Mouse (Mus musculus) cortical plate, adult 2 months (tissue): ENCODE data around the gene Akt2. TPM values are rescaled to one million over a fixed set of nuclear protein-coding genes. Genes with fewer than 3 reads are reported as not detected.

Experiments
- H3K27ac ChIP-seq: fragments of 200-500 bp; 2 replicates; pipeline ENCODE4 v1.5.1; 2012; ENCODE audit warnings: low read length, control low read depth, inconsistent platforms; ENCODE audit not compliant: insufficient read depth
- H3K4me1 ChIP-seq: fragments of 200-500 bp; 2 replicates; pipeline ENCODE4 v1.6.1; 2011; ENCODE audit warnings: low read length; ENCODE audit not compliant: control insufficient read depth, insufficient read depth
- H3K4me3 ChIP-seq: fragments of 200-500 bp; 2 replicates; pipeline ENCODE4 v1.5.1; 2011; ENCODE audit warnings: mild to moderate bottlenecking, low read length, control low read depth; ENCODE audit not compliant: insufficient read depth
- CTCF ChIP-seq: fragments of 200-500 bp; IDR thresholded peaks from 2 replicates; pipeline ENCODE4 v1.5.1; 2011; ENCODE audit warnings: mild to moderate bottlenecking, control low read depth, low read length; ENCODE audit not compliant: insufficient read depth; ENCODE audit errors: extremely low read depth
- POLR2A ChIP-seq: fragments of 200-500 bp; IDR thresholded peaks from 2 replicates; pipeline ENCODE4 v1.6.1; 2011; ENCODE audit warnings: mild to moderate bottlenecking, low read length, control low read depth; ENCODE audit not compliant: insufficient read depth; ENCODE audit errors: extremely low read depth
- polyA plus RNA-seq: library from polyadenylated mRNA; depleted of rRNA; stranded (reverse); fragments of >200 nt; gene quantifications from 2 replicates; pipeline ENCODE4 v1.2.3, GENCODE M21; 2012

Akt2 gene
- polyA plus RNA-seq, 1 experiment, result 161 TPM

- no peak for TF ChIP-seq CTCF
- no peak for TF ChIP-seq POLR2A
- H3K4me3 ChIP-seq, result no peak overlapping the region
- H3K4me1 ChIP-seq, result no peaks in the 10 kb centered on the region
- H3K27ac ChIP-seq, result no peak overlapping the region
These were observed 31.0 kb upstream of the Akt2 start for GRCm38 (mm10) chr7:27560291-27560887.

GRCm38 (mm10) chr7:27560978-27561377, 30.4 kb upstream of the Akt2 start:
- Histone ChIP-seq H3K27ac (no peak overlapping the region), H3K4me1 (no peaks in the 10 kb centered on the region), H3K4me3 (no peak overlapping the region)
- TF ChIP-seq POLR2A, result no peak

GRCm38 (mm10) chr7:27569580-27570224, 21.6 kb upstream of the Akt2 start:
- TF ChIP-seq CTCF (no peak), POLR2A (no peak)
- H3K27ac ChIP-seq, result no peak overlapping the region
- H3K4me1 ChIP-seq, result no peaks in the 10 kb centered on the region
- H3K4me3 ChIP-seq, result no peak overlapping the region

- H3K4me3 ChIP-seq, result no peak overlapping the region
- no peaks in the 10 kb centered on the region for H3K4me1 ChIP-seq
- TF ChIP-seq POLR2A, result no peak
- TF ChIP-seq CTCF, result no peak
- H3K27ac ChIP-seq, result no peak overlapping the region
These were observed 19.2 kb upstream of the Akt2 start for GRCm38 (mm10) chr7:27572133-27572532.

GRCm38 (mm10) chr7:27574124-27574880, 17.1 kb upstream of the Akt2 start:
- H3K4me1 ChIP-seq, result no peaks in the 10 kb centered on the region
- no peak overlapping the region for H3K4me3 ChIP-seq
- no peak overlapping the region for H3K27ac ChIP-seq
- TF ChIP-seq CTCF (no peak), POLR2A (no peak)

- TF ChIP-seq POLR2A, result no peak
- TF ChIP-seq CTCF, result peak; percentile 40; the same call in 1 of the 2 replicates
- Histone ChIP-seq H3K4me3 (no peak overlapping the region), H3K4me1 (no peaks in the 10 kb centered on the region), H3K27ac (no peak overlapping the region)
These were observed 14.4 kb upstream of the Akt2 start for GRCm38 (mm10) chr7:27576914-27577313.

- TF ChIP-seq CTCF (no peak), POLR2A (no peak)
- no peaks in the 10 kb centered on the region for H3K4me1 ChIP-seq
- no peak overlapping the region for H3K4me3 ChIP-seq
- H3K27ac ChIP-seq, result no peak overlapping the region
These were observed 13.8 kb upstream of the Akt2 start for GRCm38 (mm10) chr7:27577589-27577988.

GRCm38 (mm10) chr7:27578465-27578864, 12.9 kb upstream of the Akt2 start:
- H3K4me1 ChIP-seq, result no peaks in the 10 kb centered on the region
- no peak overlapping the region for H3K27ac ChIP-seq
- TF ChIP-seq CTCF, result no peak
- TF ChIP-seq POLR2A, result no peak
- no peak overlapping the region for H3K4me3 ChIP-seq

- TF ChIP-seq POLR2A (no peak), CTCF (no peak)
- Histone ChIP-seq H3K27ac (no peak overlapping the region), H3K4me3 (no peak overlapping the region), H3K4me1 (no peaks in the 10 kb centered on the region)
These were observed 10.8 kb upstream of the Akt2 start for GRCm38 (mm10) chr7:27580380-27581174.
